Mouse (Mus musculus) heart, adult 2 months (tissue): ENCODE results near the gene Ak7.

Source experiments
- CTCF ChIP-seq: fragments of 200-600 bp; IDR thresholded peaks from 2 replicates; pipeline ENCODE4 v1.8.1; 2022; ENCODE audit warnings: antibody characterized with exemption, mild to moderate bottlenecking, moderate library complexity
- EP300 ChIP-seq: fragments of 200-500 bp; IDR thresholded peaks from 2 replicates; pipeline ENCODE4 v1.6.1; 2011; ENCODE audit warnings: low read depth, low read length, control low read depth; ENCODE audit not compliant: insufficient read depth

- TF ChIP-seq CTCF (no peak), EP300 (no peak)
These were observed 80.3 kb downstream of the Ak7 start for GRCm38 (mm10) chr12:105786113-105786512.
